17 mouse cellular contexts compared by ENCODE assay signal in the genomic region with DNA sequence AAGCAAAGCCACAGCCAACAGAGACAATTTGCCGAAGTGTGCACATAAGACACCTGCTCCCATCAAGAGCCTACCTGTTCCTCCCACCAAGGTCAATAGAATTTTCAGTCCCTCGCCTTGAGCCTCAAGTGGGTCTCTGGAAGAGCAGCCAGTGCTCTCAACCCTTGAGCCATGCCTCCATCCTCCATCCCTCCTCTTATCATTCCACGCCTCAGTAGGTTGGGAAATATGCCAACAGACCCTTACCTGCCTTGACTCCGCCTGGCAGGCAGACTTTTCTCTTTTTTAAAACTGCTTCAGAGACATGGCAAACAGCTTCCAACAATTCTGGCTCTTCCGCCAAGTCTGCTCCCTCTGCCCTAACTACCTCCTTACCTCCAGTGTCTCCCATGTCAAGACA.
"Had no signal": no experiment of that assay in that cellular context is flagged by ENCODE, and none has a peak within 500 bp of the region (broad histone marks: within the 10 kb centered on the region; RNA-seq: fewer than 3 reads in every experiment).

No protein-coding gene starts in this region.

- H3K27me3 ChIP-seq: liver, embryonic 13.5 days; liver, embryonic 15.5 days; midbrain, embryonic 15.5 days; neural tube, embryonic 12.5 days; stomach, embryonic 15.5 days had no signal

- H3K4me3 ChIP-seq: liver, embryonic 13.5 days; liver, embryonic 15.5 days; megakaryocyte, embryonic 14.5 days; midbrain, embryonic 13.5 days; midbrain, embryonic 15.5 days; neural tube, embryonic 12.5 days; stomach, embryonic 15.5 days had no signal

- ATAC-seq: liver, postnatal 0 days; midbrain, embryonic 13.5 days; midbrain, embryonic 15.5 days had no signal

- H3K27ac ChIP-seq: liver, embryonic 13.5 days; liver, embryonic 15.5 days; macrophage; midbrain, embryonic 13.5 days; midbrain, embryonic 15.5 days; neural tube, embryonic 12.5 days; stomach, embryonic 15.5 days; stomach, postnatal 0 days had no signal

- DNase-seq: liver, embryonic 13.5 days; liver, postnatal 0 days; lung, postnatal 10 days; right cerebral cortex, postnatal 14 days; thymus, adult 2 months; thymus, postnatal 25 days; thymus, postnatal 4 days had no signal

- H3K4me2 ChIP-seq: liver, embryonic 11.5 days; liver, embryonic 13.5 days; liver, embryonic 15.5 days; midbrain, embryonic 11.5 days; midbrain, embryonic 13.5 days; midbrain, embryonic 15.5 days; neural tube, embryonic 12.5 days; stomach, embryonic 15.5 days had no signal

- H3K36me3 ChIP-seq: liver, embryonic 13.5 days; liver, embryonic 15.5 days; midbrain, embryonic 13.5 days; midbrain, embryonic 15.5 days; neural tube, embryonic 12.5 days; stomach, embryonic 15.5 days had no signal

- H3K9me3 ChIP-seq: liver, embryonic 13.5 days; liver, embryonic 15.5 days; midbrain, embryonic 13.5 days; midbrain, embryonic 15.5 days; neural tube, embryonic 12.5 days; stomach, embryonic 15.5 days had no signal

- H3K4me1 ChIP-seq: liver, embryonic 13.5 days; liver, embryonic 15.5 days; megakaryocyte, embryonic 14.5 days; midbrain, embryonic 13.5 days; midbrain, embryonic 15.5 days; neural tube, embryonic 12.5 days; stomach, embryonic 15.5 days had no signal

- H3K9ac ChIP-seq: liver, embryonic 13.5 days; liver, embryonic 15.5 days; liver, postnatal 0 days; midbrain, embryonic 13.5 days; midbrain, embryonic 15.5 days; neural tube, embryonic 12.5 days; stomach, embryonic 15.5 days had no signal
